Mouse (Mus musculus) layer of hippocampus, postnatal 36 days (tissue): ENCODE results near the gene Ctc1. TPM values are rescaled to one million over a fixed set of nuclear protein-coding genes. Genes with fewer than 3 reads are reported as not detected.
A peak's percentile ranks its signal among the peaks of the same experiment; 100 is the strongest.
"Not testable (repeated sequence)": the region's sequence is repeated elsewhere in the genome, so short reads cannot be mapped to it uniquely, and the experiment has no call there.

Experiments used
- DNase-seq, 2 experiments: peaks; one replicate each; pipeline ENCODE4 v3.0.0; 2022
- total RNA-seq, 2 experiments: library from RNA; stranded (reverse); gene quantifications; 2 replicates each; pipeline ENCODE4 v1.2.3; 2021

The Ctc1 gene
- 10 to 100 TPM; 31.8 to 32.3 TPM for total RNA-seq

- peak; percentile 90 to 91 for DNase-seq
Measured at GRCm38 (mm10) chr11:69015644-69016441, at the start of gene Ctc1. TSS of gene Ctc1 (plus strand) at chr11:69015911.

DNA sequence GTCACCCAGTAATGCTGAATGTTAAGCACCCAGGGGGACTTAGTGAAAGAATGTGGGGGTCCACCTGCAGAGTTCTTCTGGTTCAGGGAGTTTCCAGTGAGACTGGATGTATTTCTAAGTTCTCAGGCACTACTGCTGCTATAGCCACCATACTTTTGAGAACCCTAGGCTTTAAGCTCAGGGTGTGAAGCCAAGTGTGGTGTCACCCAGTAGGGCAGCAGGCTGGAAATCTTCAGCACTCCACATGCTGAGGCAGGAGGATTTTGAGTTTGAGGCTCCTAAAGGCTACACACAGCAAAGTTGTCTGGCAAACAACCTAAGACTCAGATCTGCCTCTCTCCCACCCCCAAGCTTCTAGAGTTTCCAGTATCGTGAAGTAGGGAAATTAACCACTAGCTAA is 49.2 kb upstream of the Ctc1 start:
- no peak for DNase-seq

- DNase-seq = peak; percentile 89
Measured at GRCm38 (mm10) chr11:68967337-68968282, 48.1 kb upstream of the Ctc1 start, which contains the start of gene Slc25a35. TSS of gene Slc25a35 (plus strand) at chr11:68968131.

DNA sequence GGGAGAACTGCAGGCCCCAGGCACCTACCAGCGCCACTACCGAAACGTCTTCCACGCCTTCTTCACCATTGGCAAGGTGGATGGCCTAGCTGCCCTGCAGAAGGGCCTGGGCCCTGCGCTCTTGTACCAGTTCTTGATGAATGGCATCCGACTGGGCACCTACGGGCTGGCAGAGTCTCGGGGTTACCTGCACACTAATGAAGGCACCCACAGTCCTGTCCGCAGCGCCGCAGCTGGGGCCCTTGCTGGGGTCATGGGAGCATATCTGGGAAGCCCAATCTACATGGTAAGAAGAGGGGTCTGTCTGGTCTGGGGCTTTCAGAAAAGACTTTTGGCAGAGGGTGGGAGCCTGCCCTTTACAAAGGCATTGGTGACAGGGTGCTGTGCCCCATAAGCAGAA is 47.0 kb upstream of the Ctc1 start:
- DNase-seq = no peak

- DNase-seq = no peak
Measured at GRCm38 (mm10) chr11:68970232-68970631, 45.5 kb upstream of the Ctc1 start.

- DNase-seq = peak; percentile 77 to 80
Measured at GRCm38 (mm10) chr11:68973250-68974058, 42.3 kb upstream of the Ctc1 start.

GRCm38 (mm10) chr11:68974059-68974450 is 41.7 kb upstream of the Ctc1 start:
- no peak for DNase-seq

DNA sequence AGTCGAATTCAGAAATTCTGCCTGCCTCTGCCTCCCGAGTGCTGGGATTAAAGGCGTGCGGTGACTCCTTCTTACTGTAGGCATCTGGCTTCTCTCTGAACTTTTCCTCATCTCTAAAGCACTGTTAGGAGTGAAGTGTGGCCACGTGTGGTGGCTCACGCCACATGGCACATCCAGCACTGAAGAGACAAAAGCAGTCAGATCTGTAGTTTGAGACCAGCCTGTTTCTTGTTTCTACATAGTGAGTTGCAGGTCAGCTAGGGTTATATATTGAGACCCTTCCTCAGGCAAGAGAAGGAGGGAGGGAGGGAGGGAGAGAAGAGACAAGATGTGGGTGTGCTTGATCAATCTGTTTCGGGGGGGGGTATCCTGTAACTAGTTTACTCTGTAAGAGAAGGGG is 40.6 kb upstream of the Ctc1 start, which contains the start of gene Rangrf:
Gene Rangrf (minus strand): TSS at position 101 of the 400 bp plus-strand sequence.
- no peak for DNase-seq

- no peak for DNase-seq
Measured at GRCm38 (mm10) chr11:68975601-68976000, 40.1 kb upstream of the Ctc1 start.

DNA sequence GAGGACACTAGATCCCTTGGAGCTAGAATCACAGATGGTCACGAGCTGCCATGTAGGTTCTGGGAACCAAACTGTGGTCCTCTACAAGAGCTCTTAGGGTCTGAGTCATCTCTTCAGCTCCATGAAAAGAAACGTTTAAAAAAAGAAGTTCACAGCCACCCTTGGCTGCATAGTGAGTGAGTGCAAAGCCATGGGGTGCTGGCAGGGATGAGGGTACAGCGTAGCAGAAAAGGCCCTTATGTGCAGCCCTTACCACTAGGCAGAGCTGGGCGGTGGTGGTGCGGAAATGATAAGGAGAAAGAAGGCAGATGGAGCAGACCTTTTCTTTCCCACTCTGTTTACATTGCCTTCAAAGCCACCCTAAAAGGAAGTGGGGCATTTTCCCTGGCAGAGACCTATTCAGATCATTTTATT is 36.4 kb upstream of the Ctc1 start:
- no peak for DNase-seq

DNA sequence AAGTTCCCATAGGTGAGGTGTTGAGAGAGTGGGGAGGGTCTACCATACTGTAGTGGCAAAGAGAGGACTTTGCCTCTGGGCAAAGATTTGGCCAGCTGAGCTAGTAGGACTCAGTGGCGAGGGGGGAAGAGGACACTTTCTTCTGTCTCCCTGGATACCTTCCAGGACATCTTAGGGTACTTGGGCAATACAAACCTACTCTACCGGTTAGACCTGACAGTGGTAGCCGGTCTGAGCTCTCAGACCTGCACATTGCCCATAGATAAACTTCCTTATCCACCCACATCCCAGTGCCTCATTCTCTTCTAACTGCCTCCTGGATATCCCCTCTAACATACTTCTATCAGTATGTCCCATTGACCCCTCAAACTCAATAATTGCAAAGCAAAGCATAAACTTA is 34.8 kb upstream of the Ctc1 start:
- DNase-seq = no peak

DNA sequence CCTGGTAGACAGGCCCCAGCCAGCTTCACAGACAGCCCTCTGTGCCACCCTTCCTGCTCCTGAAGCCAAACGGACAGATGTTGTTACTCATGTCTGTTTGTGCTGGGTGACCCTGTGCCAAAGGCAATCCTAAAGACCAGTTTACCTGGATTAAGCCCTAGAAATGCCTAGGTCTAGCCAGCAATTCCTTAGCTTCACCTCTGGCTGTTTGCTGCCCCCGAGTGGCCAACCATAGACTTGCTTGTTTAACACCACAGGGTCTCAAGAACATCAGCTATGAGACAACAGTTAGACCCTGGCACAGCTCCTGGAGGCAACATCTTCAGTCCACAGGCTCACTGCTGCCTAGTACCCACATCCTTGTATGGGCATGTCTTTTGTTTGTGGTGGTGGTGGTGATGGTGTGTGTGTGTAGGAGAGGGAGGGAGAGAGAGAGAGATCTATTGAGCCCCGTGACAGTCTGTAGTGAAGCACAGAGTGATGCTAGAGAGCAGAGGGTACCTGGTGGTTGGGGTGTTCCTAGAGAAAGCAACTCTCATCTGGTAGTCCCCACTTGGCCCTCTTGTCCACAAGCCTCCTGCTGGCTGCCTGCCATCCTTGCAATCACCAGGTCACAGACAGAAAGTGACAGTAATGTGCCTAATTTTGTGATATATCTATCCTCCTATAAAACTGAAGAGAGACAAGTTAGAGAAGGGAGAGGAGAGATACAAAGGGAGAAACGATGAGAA is 32.9 kb upstream of the Ctc1 start:
- peak; percentile 50 to 64 for DNase-seq

GRCm38 (mm10) chr11:68987365-68987882 is 28.3 kb upstream of the Ctc1 start:
- DNase-seq = no peak

DNA sequence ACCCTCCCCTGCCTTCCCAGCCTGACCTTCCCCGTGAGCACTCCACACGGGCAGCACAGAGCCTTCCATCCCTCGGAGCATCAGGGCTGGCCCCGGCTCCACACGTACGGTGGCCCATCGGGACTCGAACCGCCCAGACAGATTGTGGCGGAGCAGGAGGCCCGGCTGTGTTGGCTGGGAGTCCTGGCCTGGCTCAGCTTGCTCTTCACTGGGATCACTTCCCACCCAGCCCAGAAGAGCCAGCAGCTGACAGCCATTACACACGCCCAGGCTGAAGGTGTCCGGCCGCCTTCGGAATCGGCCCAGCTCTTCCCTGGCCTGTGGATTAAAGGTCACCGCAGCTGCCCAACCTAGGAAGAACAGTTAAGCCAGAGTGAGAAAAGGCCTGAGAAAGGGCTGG is 27.4 kb upstream of the Ctc1 start:
- no peak for DNase-seq

GRCm38 (mm10) chr11:68993122-68993521 is 22.6 kb upstream of the Ctc1 start:
- no peak for DNase-seq

DNA sequence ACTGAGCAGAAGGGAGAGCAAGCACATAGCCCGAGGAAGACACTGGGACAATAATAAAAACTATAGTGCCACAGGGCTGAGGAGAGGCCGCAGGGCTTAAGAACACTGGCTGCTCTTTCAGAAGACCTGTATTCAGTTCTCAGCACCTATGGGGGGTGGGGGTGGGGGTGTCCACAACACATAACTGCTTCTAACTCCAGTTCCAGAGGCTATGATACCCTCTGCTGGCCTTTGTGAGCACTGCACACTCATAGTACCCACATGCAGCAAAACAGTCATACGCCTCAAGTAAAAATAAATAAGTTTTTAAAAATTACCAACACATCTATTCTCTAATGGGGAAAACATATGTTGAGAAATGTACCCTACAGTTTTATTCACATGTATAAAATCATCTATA is 21.3 kb upstream of the Ctc1 start:
- DNase-seq = no peak

DNA sequence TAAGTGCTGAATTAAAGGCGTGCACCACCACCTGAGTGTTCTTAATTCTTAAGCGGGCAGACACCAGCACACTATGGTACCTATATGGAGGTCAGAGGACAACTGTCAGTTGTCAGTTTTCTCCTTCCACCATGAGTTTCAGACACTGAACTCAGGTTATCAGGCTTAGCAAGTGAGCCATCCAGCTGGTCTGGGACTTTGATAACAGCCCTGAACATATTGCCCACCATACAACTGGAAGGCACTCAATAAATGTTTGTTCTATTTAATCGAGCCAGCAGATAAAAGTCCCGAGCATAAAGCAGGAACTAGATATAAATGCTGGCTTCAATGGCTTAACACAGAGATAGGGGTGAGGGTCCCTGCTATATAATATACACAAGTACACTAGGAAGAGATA is 18.6 kb upstream of the Ctc1 start:
- DNase-seq = no peak

DNA sequence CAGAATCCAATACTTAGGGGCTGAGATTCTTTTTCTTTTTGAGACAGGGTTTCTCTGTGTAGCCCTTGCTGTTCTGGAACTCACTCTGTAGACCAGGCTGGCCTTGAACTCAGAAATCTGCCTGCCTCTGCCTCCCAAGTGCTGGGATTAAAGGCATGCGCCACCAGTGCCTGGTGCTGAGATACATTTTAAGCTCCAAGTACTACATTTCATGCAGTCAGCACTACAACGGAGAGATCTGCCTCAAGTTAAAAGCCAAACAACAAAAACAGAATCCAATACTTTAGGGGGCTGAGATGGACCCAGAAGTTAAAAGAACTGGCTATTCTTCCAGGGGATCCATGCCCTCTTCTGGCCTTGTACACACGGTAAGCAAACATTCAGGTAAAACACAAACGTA is 12.9 kb upstream of the Ctc1 start:
- not testable (repeated sequence) for DNase-seq

DNA sequence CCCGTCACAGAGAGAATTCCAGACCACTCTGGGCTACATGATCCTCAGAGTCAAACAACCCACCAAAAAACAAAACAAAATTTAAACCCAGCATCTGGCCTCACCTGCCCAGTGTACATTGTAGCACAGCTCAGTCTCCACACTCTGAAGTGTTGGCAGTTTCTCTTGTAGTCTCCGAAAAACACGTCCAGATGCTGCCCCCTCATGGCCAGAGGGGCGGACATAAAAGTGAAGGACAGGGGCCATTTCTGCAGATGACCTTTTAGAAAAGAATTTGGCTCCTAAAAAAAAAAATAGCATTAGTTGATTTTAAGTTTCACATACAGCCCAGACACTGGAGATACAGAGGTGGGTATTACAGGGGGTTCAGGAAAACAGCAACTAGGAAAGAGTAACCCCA is 12.1 kb upstream of the Ctc1 start:
- DNase-seq = no peak

DNA sequence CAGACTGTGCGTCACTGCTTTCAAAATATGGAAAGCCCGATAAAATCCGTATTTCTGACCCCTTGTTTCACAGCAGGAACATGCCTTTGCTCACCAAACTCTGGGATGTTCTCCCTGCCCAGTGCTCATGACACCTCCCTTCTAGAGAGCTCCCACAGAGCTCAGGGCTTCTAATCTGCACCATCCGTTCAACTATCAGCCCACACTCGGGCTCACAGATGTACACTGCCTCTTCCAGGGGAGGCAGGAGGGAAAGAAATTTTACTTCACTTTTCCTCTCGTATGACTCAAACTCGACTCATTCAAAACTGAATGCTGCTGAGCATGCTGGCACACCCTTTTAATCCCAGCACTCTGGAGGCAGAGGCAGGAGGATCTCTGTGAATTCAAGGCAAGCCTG is 10.5 kb upstream of the Ctc1 start:
- no peak for DNase-seq

DNA sequence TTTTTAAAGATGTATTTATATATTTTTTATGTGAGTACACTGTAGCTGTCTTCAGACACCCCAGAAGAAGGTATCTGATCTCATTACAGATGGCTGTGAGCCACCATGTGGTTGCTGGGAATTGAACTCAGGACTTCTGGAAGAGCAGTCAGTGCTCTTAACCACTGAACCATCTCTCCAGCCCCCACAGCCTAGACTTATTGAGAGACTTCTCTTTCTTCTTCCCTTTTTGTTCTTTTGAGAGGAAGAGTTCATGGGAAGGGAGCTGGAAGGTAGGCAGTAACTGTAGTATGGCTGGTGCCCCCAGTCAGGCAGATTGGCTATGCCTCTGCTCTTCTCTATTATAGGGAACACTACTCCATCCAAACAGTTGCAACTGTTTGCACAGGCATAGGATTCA is 9.1 kb upstream of the Ctc1 start:
- DNase-seq = not testable (repeated sequence)
